Mouse (Mus musculus) midbrain, embryonic 12.5 days (tissue): Measurements from ENCODE around the gene Meltf. TPM values are rescaled to one million over a fixed set of nuclear protein-coding genes. Genes with fewer than 3 reads are reported as not detected.
A peak's percentile ranks its signal among the peaks of the same experiment; 100 is the strongest.

Experiments
- ATAC-seq: fragments of 200-750 bp; cut with Nextera tagmentation; 2 replicates; pipeline ENCODE4 v1.8.0; 2017; ENCODE audit warnings: low read depth, moderate TSS enrichment, moderate library complexity; ENCODE audit not compliant: low FRiP score
- H3K27ac ChIP-seq: fragments of 300-500 bp; sonication (generic); replicated peaks from 2 replicates; pipeline ENCODE4 v1.5.1; 2016; ENCODE audit warnings: mild to moderate bottlenecking
- H3K27me3 ChIP-seq: fragments of 300-500 bp; sonication (generic); 2 replicates; pipeline ENCODE4 v1.6.1; 2016; ENCODE audit warnings: mild to moderate bottlenecking
- H3K36me3 ChIP-seq: fragments of 300-500 bp; sonication (generic); 2 replicates; pipeline ENCODE4 v1.6.1; 2016
- H3K4me1 ChIP-seq: fragments of 300-500 bp; sonication (generic); 2 replicates; pipeline ENCODE4 v1.6.1; 2016
- H3K4me2 ChIP-seq: fragments of 300-500 bp; sonication (generic); replicated peaks from 2 replicates; pipeline ENCODE4 v1.6.1; 2016; ENCODE audit warnings: mild to moderate bottlenecking, moderate library complexity
- H3K4me3 ChIP-seq: fragments of 300-500 bp; sonication (generic); 2 replicates; pipeline ENCODE4 v1.5.1; 2016; ENCODE audit warnings: mild to moderate bottlenecking
- H3K9ac ChIP-seq: fragments of 300-500 bp; sonication (generic); replicated peaks from 2 replicates; pipeline ENCODE4 v1.6.1; 2016; ENCODE audit warnings: mild to moderate bottlenecking, moderate library complexity
- H3K9me3 ChIP-seq: fragments of 300-500 bp; sonication (generic); 2 replicates; pipeline ENCODE4 v1.6.1; 2016; ENCODE audit warnings: mild to moderate bottlenecking
- WGBS: fragments of 180-500 bp; shearing (Covaris S2); methylation state at CpG from one replicate; pipeline ENCODE4 v1.1.7; 2016; 5-methylcytosine and 5-hydroxymethylcytosine counted together
- polyA plus RNA-seq: library from polyadenylated mRNA; unstranded; fragments of >200 nt; fragmentation: Nextera tagmentation; extraction: Ambion mirVana; gene quantifications from 2 replicates; pipeline ENCODE4 v1.2.1, GENCODE M21; 2016

Gene Meltf
- 0.10 and 0.22 TPM in 2 replicates for polyA plus RNA-seq

GRCm38 (mm10) chr16:31878573-31879257 is at the start of gene Meltf:
TSS of gene Meltf (plus strand) at chr16:31878810.
- peaks cover 14% of the 10 kb centered on the region; the same call in 1 of the 2 replicates for H3K36me3 ChIP-seq
- peaks cover 4% of the 10 kb centered on the region for H3K4me1 ChIP-seq
- peak within 1 kb of the TSS; percentile 19; the same call in 1 of the 2 replicates for H3K4me2 ChIP-seq
- no peak within 1 kb of the TSS for H3K27ac ChIP-seq
- 37% methylated on average over 21 of the region's 21 CpGs for WGBS
- peaks cover 15% of the 10 kb centered on the region for H3K27me3 ChIP-seq
- no peaks in the 10 kb centered on the region for H3K9me3 ChIP-seq
- no peak within 1 kb of the TSS for H3K9ac ChIP-seq
- ATAC-seq, result peak; percentile 63; the same call in 1 of the 2 replicates
- H3K4me3 ChIP-seq, result no peak within 1 kb of the TSS

GRCm38 (mm10) chr16:31830726-31831125 is 47.9 kb upstream of the Meltf start:
- no peak overlapping the region for H3K9ac ChIP-seq
- ATAC-seq, result no peak
- 93% methylated on average over 4 of the region's 4 CpGs for WGBS
- H3K9me3 ChIP-seq, result no peaks in the 10 kb centered on the region
- no peak overlapping the region for H3K27ac ChIP-seq
- no peak overlapping the region for H3K4me2 ChIP-seq
- H3K4me1 ChIP-seq, result 0 out of 2 replicates have a peak, but pooled peaks cover 5% of the 10 kb centered on the region
- H3K4me3 ChIP-seq, result no peak overlapping the region
- H3K27me3 ChIP-seq, result no peaks in the 10 kb centered on the region
- no peaks in the 10 kb centered on the region for H3K36me3 ChIP-seq

- no peak overlapping the region for H3K4me2 ChIP-seq
- no peaks in the 10 kb centered on the region for H3K27me3 ChIP-seq
- 0 out of 2 replicates have a peak, but pooled peaks cover 4% of the 10 kb centered on the region for H3K36me3 ChIP-seq
- H3K27ac ChIP-seq, result no peak overlapping the region
- H3K4me3 ChIP-seq, result no peak overlapping the region
- H3K4me1 ChIP-seq, result no peaks in the 10 kb centered on the region
- WGBS, result 92% methylated on average over 10 of the region's 10 CpGs
- no peak overlapping the region for H3K9ac ChIP-seq
- H3K9me3 ChIP-seq, result no peaks in the 10 kb centered on the region
- ATAC-seq, result no peak
Measured at GRCm38 (mm10) chr16:31832630-31833422, 45.8 kb upstream of the Meltf start.

- ATAC-seq, result no peak
- Histone ChIP-seq H3K4me3 (no peak overlapping the region), H3K27ac (no peak overlapping the region), H3K4me1 (no peaks in the 10 kb centered on the region), H3K4me2 (no peak overlapping the region), H3K36me3 (peaks cover 14% of the 10 kb centered on the region; the same call in 1 of the 2 replicates), H3K27me3 (no peaks in the 10 kb centered on the region), H3K9me3 (no peaks in the 10 kb centered on the region), H3K9ac (no peak overlapping the region)
- 82% methylated on average over 7 of the region's 7 CpGs for WGBS
Measured at GRCm38 (mm10) chr16:31834011-31834584, 44.5 kb upstream of the Meltf start.

- Histone ChIP-seq H3K9me3 (no peaks in the 10 kb centered on the region), H3K27ac (no peak overlapping the region), H3K27me3 (no peaks in the 10 kb centered on the region), H3K9ac (no peak overlapping the region), H3K4me1 (no peaks in the 10 kb centered on the region), H3K36me3 (peaks cover 20% of the 10 kb centered on the region; the same call in 1 of the 2 replicates), H3K4me2 (no peak overlapping the region), H3K4me3 (no peak overlapping the region)
- 86% methylated on average over 2 of the region's 2 CpGs for WGBS
- ATAC-seq, result no peak
Measured at GRCm38 (mm10) chr16:31834662-31835318, 43.8 kb upstream of the Meltf start.

- Histone ChIP-seq H3K36me3 (peaks cover 25% of the 10 kb centered on the region; the same call in 1 of the 2 replicates), H3K9me3 (no peaks in the 10 kb centered on the region), H3K4me2 (no peak overlapping the region), H3K9ac (no peak overlapping the region), H3K27me3 (no peaks in the 10 kb centered on the region), H3K27ac (no peak overlapping the region), H3K4me3 (no peak overlapping the region), H3K4me1 (no peaks in the 10 kb centered on the region)
- 88% methylated on average over 3 of the region's 3 CpGs for WGBS
- ATAC-seq, result no peak
Measured at GRCm38 (mm10) chr16:31837362-31837761, 41.2 kb upstream of the Meltf start.

GRCm38 (mm10) chr16:31844246-31844645 is 34.4 kb upstream of the Meltf start:
- 91% methylated on average over 3 of the region's 3 CpGs for WGBS
- Histone ChIP-seq H3K27ac (no peak overlapping the region), H3K9ac (no peak overlapping the region), H3K4me2 (no peak overlapping the region), H3K4me1 (no peaks in the 10 kb centered on the region), H3K36me3 (peaks cover 12% of the 10 kb centered on the region; the same call in 1 of the 2 replicates), H3K4me3 (no peak overlapping the region), H3K9me3 (no peaks in the 10 kb centered on the region), H3K27me3 (no peaks in the 10 kb centered on the region)
- no peak for ATAC-seq

GRCm38 (mm10) chr16:31846763-31847162 is 31.8 kb upstream of the Meltf start:
- H3K4me2 ChIP-seq, result no peak overlapping the region
- 0 out of 2 replicates have a peak, but pooled peaks cover 3% of the 10 kb centered on the region for H3K36me3 ChIP-seq
- no peaks in the 10 kb centered on the region for H3K4me1 ChIP-seq
- no peaks in the 10 kb centered on the region for H3K27me3 ChIP-seq
- 67% methylated on average over 10 of the region's 10 CpGs for WGBS
- H3K9ac ChIP-seq, result no peak overlapping the region
- no peaks in the 10 kb centered on the region for H3K9me3 ChIP-seq
- H3K4me3 ChIP-seq, result no peak overlapping the region
- H3K27ac ChIP-seq, result no peak overlapping the region
- no peak; the same call in 1 of the 2 replicates for ATAC-seq

- no peak for ATAC-seq
- Histone ChIP-seq H3K9me3 (0 out of 2 replicates have a peak, but pooled peaks cover 7% of the 10 kb centered on the region), H3K4me1 (no peaks in the 10 kb centered on the region), H3K27me3 (no peaks in the 10 kb centered on the region), H3K4me3 (no peak overlapping the region), H3K9ac (no peak overlapping the region), H3K36me3 (peaks cover 58% of the 10 kb centered on the region), H3K27ac (no peak overlapping the region), H3K4me2 (no peak overlapping the region)
- 95% methylated on average over 5 of the region's 5 CpGs for WGBS
Measured at GRCm38 (mm10) chr16:31863920-31864319, 14.7 kb upstream of the Meltf start.

- peaks cover 53% of the 10 kb centered on the region for H3K36me3 ChIP-seq
- no peak for ATAC-seq
- no peak overlapping the region for H3K9ac ChIP-seq
- H3K9me3 ChIP-seq, result 0 out of 2 replicates have a peak, but pooled peaks cover 7% of the 10 kb centered on the region
- no peak overlapping the region for H3K27ac ChIP-seq
- H3K27me3 ChIP-seq, result no peaks in the 10 kb centered on the region
- H3K4me2 ChIP-seq, result no peak overlapping the region
- no peaks in the 10 kb centered on the region for H3K4me1 ChIP-seq
- H3K4me3 ChIP-seq, result no peak overlapping the region
- 69% methylated on average over 3 of the region's 3 CpGs for WGBS
Measured at GRCm38 (mm10) chr16:31865242-31865641, 13.4 kb upstream of the Meltf start.

GRCm38 (mm10) chr16:31866911-31867310 is 11.7 kb upstream of the Meltf start:
- H3K27me3 ChIP-seq, result no peaks in the 10 kb centered on the region
- H3K4me3 ChIP-seq, result no peak overlapping the region
- 88% methylated on average over 3 of the region's 3 CpGs for WGBS
- H3K36me3 ChIP-seq, result peaks cover 48% of the 10 kb centered on the region
- ATAC-seq, result no peak
- no peaks in the 10 kb centered on the region for H3K4me1 ChIP-seq
- H3K4me2 ChIP-seq, result no peak overlapping the region
- no peak overlapping the region for H3K9ac ChIP-seq
- no peak overlapping the region for H3K27ac ChIP-seq
- H3K9me3 ChIP-seq, result no peaks in the 10 kb centered on the region
